Mouse (Mus musculus) large intestine, adult 2 months (tissue): ENCODE measurements around the gene Serinc4. TPM values are rescaled to one million over a fixed set of nuclear protein-coding genes. Genes with fewer than 3 reads are reported as not detected.
"Not testable (repeated sequence)": the region's sequence is repeated elsewhere in the genome, so short reads cannot be mapped to it uniquely, and the experiment has no call there.

Experiments used
- DNase-seq: peaks from one replicate; pipeline ENCODE4 v3.0.0-alpha.2; 2012; ENCODE audit warnings: low read depth, low spot score
- WGBS: fragments of 180-500 bp; shearing (Covaris S2); methylation state at CpG from one replicate; pipeline ENCODE4 v1.1.7; 2018; 5-methylcytosine and 5-hydroxymethylcytosine counted together
- polyA plus RNA-seq: library from polyadenylated mRNA; depleted of rRNA; stranded (reverse); fragments of >200 nt; gene quantifications from 2 replicates; pipeline ENCODE4 v1.2.3, GENCODE M21; 2012; rRNA removed

Gene Serinc4
- 0.16 and 0.30 TPM in 2 replicates for polyA plus RNA-seq

GRCm38 (mm10) chr2:121456692-121457642 is at the start of gene Serinc4:
Serinc4 (minus strand) TSS chr2:121456781.
- peak; percentile 74 for DNase-seq
- 3% methylated on average over 41 of the region's 41 CpGs for WGBS

GRCm38 (mm10) chr2:121501550-121501949 is 45.0 kb upstream of the Serinc4 start:
- 74% methylated on average over 3 of the region's 6 CpGs for WGBS
- DNase-seq: not testable (repeated sequence)

- DNase-seq: not testable (repeated sequence)
- WGBS: 74% methylated on average over 2 of the region's 2 CpGs
These were observed 27.8 kb upstream of the Serinc4 start for GRCm38 (mm10) chr2:121484403-121484802.

GRCm38 (mm10) chr2:121483576-121483975 is 27.0 kb upstream of the Serinc4 start:
- no peak for DNase-seq
- 31% methylated on average over 8 of the region's 8 CpGs for WGBS

GRCm38 (mm10) chr2:121480916-121481315 is 24.3 kb upstream of the Serinc4 start:
- 85% methylated on average over 13 of the region's 13 CpGs for whole genome bisulfite sequencing
- not testable (repeated sequence) for DNase-seq

- WGBS: 46% methylated on average over 3 of the region's 3 CpGs
- no peak for DNase-seq
These were observed 23.9 kb upstream of the Serinc4 start for GRCm38 (mm10) chr2:121480498-121480897.

- DNase-seq: no peak
- 88% methylated on average over 3 of the region's 3 CpGs for WGBS
These were observed 21.1 kb upstream of the Serinc4 start for GRCm38 (mm10) chr2:121477491-121478266.

- 94% methylated on average over 2 of the region's 2 CpGs for WGBS
These were observed 18.7 kb upstream of the Serinc4 start for GRCm38 (mm10) chr2:121475306-121475705.

GRCm38 (mm10) chr2:121474180-121474535 is 17.6 kb upstream of the Serinc4 start:
- WGBS: 25% methylated on average over 8 of the region's 8 CpGs
- DNase-seq: no peak

More at GRCm38 (mm10) chr2:121475306-121475705, 18.7 kb upstream of the Serinc4 start:
- not testable (repeated sequence) for DNase-seq

GRCm38 (mm10) chr2:121473301-121474179 is 17.0 kb upstream of the Serinc4 start, which contains the start of gene Mfap1b:
Mfap1b (minus strand) TSS chr2:121474067.
- DNase-seq: peak; percentile 81
- 4% methylated on average over 41 of the region's 41 CpGs for WGBS

- DNase-seq: not testable (repeated sequence)
- WGBS: 83% methylated on average over 3 of the region's 3 CpGs
These were observed 16.2 kb upstream of the Serinc4 start for GRCm38 (mm10) chr2:121472783-121473182.

GRCm38 (mm10) chr2:121468982-121469381 is 12.4 kb upstream of the Serinc4 start:
- 61% methylated on average over 2 of the region's 6 CpGs for whole genome bisulfite sequencing
- not testable (repeated sequence) for DNase-seq

GRCm38 (mm10) chr2:121460071-121460470 is 3.5 kb upstream of the Serinc4 start:
- WGBS: 50% methylated on average over 2 of the region's 2 CpGs
- DNase-seq: no peak

GRCm38 (mm10) chr2:121455534-121455933 is 1.0 kb downstream of the Serinc4 start:
- no peak for DNase-seq
- WGBS: 70% methylated on average over 5 of the region's 5 CpGs

GRCm38 (mm10) chr2:121453917-121454316 is 2.7 kb downstream of the Serinc4 start:
- WGBS: 86% methylated on average over 6 of the region's 6 CpGs

GRCm38 (mm10) chr2:121452990-121453389 is 3.6 kb downstream of the Serinc4 start, which contains the start of gene Hypk:
Hypk (plus strand) TSS chr2:121453290.
- no peak for DNase-seq
- 52% methylated on average over 4 of the region's 4 CpGs for WGBS

More at GRCm38 (mm10) chr2:121453917-121454316, 2.7 kb downstream of the Serinc4 start:
- DNase-seq: no peak

GRCm38 (mm10) chr2:121452361-121452760 is 4.2 kb downstream of the Serinc4 start:
- 81% methylated on average over 4 of the region's 4 CpGs for WGBS
- DNase-seq: no peak

- WGBS: 2% methylated on average over 7 of the region's 7 CpGs
- no peak for DNase-seq
These were observed 6.5 kb downstream of the Serinc4 start for GRCm38 (mm10) chr2:121450093-121450492.

GRCm38 (mm10) chr2:121449545-121450011 is 7.0 kb downstream of the Serinc4 start:
- DNase-seq: no peak
- WGBS: 1% methylated on average over 54 of the region's 54 CpGs
